Mouse (Mus musculus): ENCODE data around the gene Agbl3.
A peak's percentile ranks its signal among the peaks of the same experiment; 100 is the strongest.

Gene Agbl3

DNA sequence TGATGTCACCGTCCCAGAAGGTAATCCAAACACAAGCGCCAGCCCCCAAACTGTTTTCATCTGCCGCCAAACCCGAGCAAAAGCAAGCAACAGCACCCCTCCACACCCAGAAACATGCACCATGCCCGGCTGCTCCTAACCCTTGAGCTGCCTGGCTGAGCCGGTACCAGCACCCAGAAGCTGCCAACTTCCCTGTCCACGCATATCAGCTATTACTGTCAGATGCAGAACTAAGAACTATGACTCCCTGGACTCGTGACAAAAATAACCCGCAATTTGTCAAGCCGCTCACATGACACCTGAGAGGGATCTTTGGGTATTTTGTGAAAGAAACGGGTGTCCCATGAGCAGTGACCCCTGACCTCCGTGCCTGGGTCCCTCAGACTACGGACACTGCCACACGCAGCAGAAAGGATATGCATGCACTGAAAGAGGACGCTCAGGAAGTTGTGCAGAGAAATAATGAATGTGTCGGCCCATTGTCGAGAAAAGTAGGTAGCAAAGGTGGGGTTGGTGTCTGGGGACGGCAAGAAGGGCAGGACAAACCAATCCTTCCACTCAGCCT is 127.5 kb downstream of the Agbl3 start:
- DNase-seq = peak; percentile 60
